Comparison of ENCODE assay signal across 33 mouse cellular contexts in genomic region chr1:190623916-190624315, GRCm38 (mm10).
"Had no signal": no experiment of that assay in that cellular context is flagged by ENCODE, and none has a peak within 500 bp of the region (broad histone marks: within the 10 kb centered on the region; RNA-seq: fewer than 3 reads in every experiment).

No protein-coding gene starts in this region.

- H3K9me3 ChIP-seq: heart, embryonic 10.5 days; heart, embryonic 13.5 days; heart, embryonic 15.5 days; hindbrain, embryonic 10.5 days; hindbrain, embryonic 12.5 days; hindbrain, embryonic 15.5 days; intestine, embryonic 15.5 days; kidney, embryonic 15.5 days had no signal

- H3K36me3 ChIP-seq: heart, embryonic 10.5 days; heart, embryonic 13.5 days; heart, embryonic 15.5 days; hindbrain, embryonic 10.5 days; hindbrain, embryonic 12.5 days; hindbrain, embryonic 13.5 days; hindbrain, embryonic 15.5 days; intestine, embryonic 15.5 days; kidney, embryonic 15.5 days had no signal

- DNase-seq: heart, postnatal 10 days; heart, postnatal 14 days; heart, postnatal 36 days; heart, postnatal 4 days; kidney, adult 11 months; kidney, adult 18-20 months; kidney, adult 2 months; kidney, adult 8-10 months; kidney, adult 9 months; kidney, postnatal 14 days; kidney, postnatal 25 days; kidney, postnatal 36 days; layer of hippocampus, adult 9-11 months; layer of hippocampus, postnatal 36 days had no signal

- H3K9ac ChIP-seq: heart, embryonic 13.5 days; heart, embryonic 15.5 days; hindbrain, embryonic 12.5 days; hindbrain, embryonic 13.5 days; hindbrain, embryonic 14.5 days; hindbrain, embryonic 15.5 days; intestine, embryonic 15.5 days; kidney, embryonic 15.5 days had no signal

- H3K4me1 ChIP-seq: heart, embryonic 10.5 days; heart, embryonic 13.5 days; heart, embryonic 15.5 days; hindbrain, embryonic 10.5 days; hindbrain, embryonic 12.5 days; hindbrain, embryonic 13.5 days; hindbrain, embryonic 15.5 days; intestine, embryonic 15.5 days; kidney, embryonic 15.5 days had no signal

- H3K4me2 ChIP-seq: heart, embryonic 11.5 days; heart, embryonic 13.5 days; heart, embryonic 15.5 days; hindbrain, embryonic 12.5 days; hindbrain, embryonic 13.5 days; hindbrain, embryonic 14.5 days; hindbrain, embryonic 15.5 days; intestine, embryonic 15.5 days; kidney, embryonic 15.5 days had no signal

- H3K27me3 ChIP-seq: heart, embryonic 13.5 days; heart, embryonic 15.5 days; hindbrain, embryonic 12.5 days; hindbrain, embryonic 13.5 days; hindbrain, embryonic 15.5 days; intestine, embryonic 15.5 days; kidney, embryonic 15.5 days had no signal

- H3K27ac ChIP-seq: heart, embryonic 10.5 days; heart, embryonic 13.5 days; heart, embryonic 15.5 days; hindbrain, embryonic 10.5 days; hindbrain, embryonic 12.5 days; hindbrain, embryonic 13.5 days; hindbrain, embryonic 14.5 days; hindbrain, embryonic 15.5 days; hindbrain, postnatal 0 days; intestine, embryonic 15.5 days; kidney, embryonic 15.5 days; kidney, postnatal 0 days; layer of hippocampus, adult 2 months; left cerebral cortex, adult 2 months had no signal

- ATAC-seq: hindbrain, embryonic 16.5 days; hindbrain, postnatal 0 days; inflammation-experienced regulatory T-cells, adult 6 months; intestine, embryonic 15.5 days; intestine, embryonic 16.5 days; intestine, postnatal 0 days had no signal

- H3K4me3 ChIP-seq: heart, embryonic 10.5 days; heart, embryonic 13.5 days; heart, embryonic 15.5 days; hindbrain, embryonic 10.5 days; hindbrain, embryonic 12.5 days; hindbrain, embryonic 13.5 days; hindbrain, embryonic 15.5 days; intestine, embryonic 15.5 days; kidney, embryonic 15.5 days; layer of hippocampus, adult 2 months; left cerebral cortex, adult 2 months had no signal
